Mouse (Mus musculus) limb, embryonic 14.5 days (tissue): ENCODE measurements around the gene Eif2ak3. TPM values are rescaled to one million over a fixed set of nuclear protein-coding genes. Genes with fewer than 3 reads are reported as not detected.
A peak's percentile ranks its signal among the peaks of the same experiment; 100 is the strongest.

Experiments
- ATAC-seq: fragments of 200-750 bp; cut with Nextera tagmentation; 2 replicates; pipeline ENCODE4 v1.8.0; 2017; ENCODE audit warnings: low read depth, moderate number of reproducible peaks, moderate TSS enrichment; ENCODE audit not compliant: low FRiP score
- DNase-seq: peaks from one replicate; pipeline ENCODE4 v3.0.0-alpha.2; 2015; ENCODE audit warnings: low spot score
- H3K27ac ChIP-seq: fragments of 300-500 bp; sonication (generic); replicated peaks from 2 replicates; pipeline ENCODE4 v1.5.1; 2014; ENCODE audit warnings: low read depth, mild to moderate bottlenecking, low read length, moderate library complexity, mixed read lengths
- H3K27me3 ChIP-seq: fragments of 300-500 bp; sonication (generic); 2 replicates; pipeline ENCODE4 v1.6.1; 2014; ENCODE audit warnings: low read length, mixed read lengths; ENCODE audit not compliant: control insufficient read depth, insufficient read depth
- H3K36me3 ChIP-seq: fragments of 300-500 bp; sonication (generic); 2 replicates; pipeline ENCODE4 v1.6.1; 2014; ENCODE audit warnings: mild to moderate bottlenecking, low read length, moderate library complexity, mixed read lengths; ENCODE audit not compliant: control insufficient read depth, insufficient read depth
- H3K4me1 ChIP-seq: fragments of 300-500 bp; sonication (generic); 2 replicates; pipeline ENCODE4 v1.6.1; 2014; ENCODE audit warnings: antibody characterized with exemption, low read length, mixed read lengths; ENCODE audit not compliant: control insufficient read depth, insufficient read depth
- H3K4me2 ChIP-seq: fragments of 300-500 bp; sonication (generic); replicated peaks from 2 replicates; pipeline ENCODE4 v1.6.1; 2014; ENCODE audit warnings: low read depth, mild to moderate bottlenecking, low read length, moderate library complexity; ENCODE audit not compliant: severe bottlenecking
- H3K4me3 ChIP-seq: fragments of 300-500 bp; sonication (generic); replicated peaks from 2 replicates; pipeline ENCODE4 v1.5.1; 2014; ENCODE audit warnings: low read length
- H3K9ac ChIP-seq: fragments of 300-500 bp; sonication (generic); 2 replicates; pipeline ENCODE4 v1.6.1; 2014; ENCODE audit warnings: mild to moderate bottlenecking, low read depth, low read length, moderate library complexity; ENCODE audit not compliant: severe bottlenecking
- H3K9me3 ChIP-seq: fragments of 300-500 bp; sonication (generic); 2 replicates; pipeline ENCODE4 v1.6.1; 2016; ENCODE audit warnings: low read length; ENCODE audit not compliant: control insufficient read depth
- POLR2A ChIP-seq: fragments of 200-500 bp; IDR thresholded peaks from 2 replicates; pipeline ENCODE4 v1.8.0; 2012; ENCODE audit warnings: inconsistent platforms, mild to moderate bottlenecking, moderate library complexity, borderline replicate concordance; ENCODE audit not compliant: insufficient read depth, insufficient read length; ENCODE audit errors: extremely low read depth
- WGBS: fragments of 180-500 bp; shearing (Covaris S2); extraction: QIAGEN DNeasy Blood & Tissue Kit; methylation state at CpG from one replicate; pipeline ENCODE4 v1.1.7; 2014; 5-methylcytosine and 5-hydroxymethylcytosine counted together
- polyA plus RNA-seq, 2 experiments: library from polyadenylated mRNA; depleted of rRNA in 1 of 2; stranded (reverse) in 1 of 2; unstranded in 1 of 2; fragments of >200 nt; fragmentation: Nextera tagmentation in 1 of 2; extraction: Ambion mirVana in 1 of 2; gene quantifications; 2 replicates each; pipeline versions ENCODE4 v1.2.1 to v1.2.3; 2012 to 2014

Eif2ak3 gene
- polyA plus RNA-seq (2012; rRNA removed) (21.2 and 23.6 TPM in 2 replicates), polyA plus RNA-seq (2014; fragmentation: Nextera tagmentation; extraction: Ambion mirVana) (14.0 and 14.2 TPM in 2 replicates)

DNA sequence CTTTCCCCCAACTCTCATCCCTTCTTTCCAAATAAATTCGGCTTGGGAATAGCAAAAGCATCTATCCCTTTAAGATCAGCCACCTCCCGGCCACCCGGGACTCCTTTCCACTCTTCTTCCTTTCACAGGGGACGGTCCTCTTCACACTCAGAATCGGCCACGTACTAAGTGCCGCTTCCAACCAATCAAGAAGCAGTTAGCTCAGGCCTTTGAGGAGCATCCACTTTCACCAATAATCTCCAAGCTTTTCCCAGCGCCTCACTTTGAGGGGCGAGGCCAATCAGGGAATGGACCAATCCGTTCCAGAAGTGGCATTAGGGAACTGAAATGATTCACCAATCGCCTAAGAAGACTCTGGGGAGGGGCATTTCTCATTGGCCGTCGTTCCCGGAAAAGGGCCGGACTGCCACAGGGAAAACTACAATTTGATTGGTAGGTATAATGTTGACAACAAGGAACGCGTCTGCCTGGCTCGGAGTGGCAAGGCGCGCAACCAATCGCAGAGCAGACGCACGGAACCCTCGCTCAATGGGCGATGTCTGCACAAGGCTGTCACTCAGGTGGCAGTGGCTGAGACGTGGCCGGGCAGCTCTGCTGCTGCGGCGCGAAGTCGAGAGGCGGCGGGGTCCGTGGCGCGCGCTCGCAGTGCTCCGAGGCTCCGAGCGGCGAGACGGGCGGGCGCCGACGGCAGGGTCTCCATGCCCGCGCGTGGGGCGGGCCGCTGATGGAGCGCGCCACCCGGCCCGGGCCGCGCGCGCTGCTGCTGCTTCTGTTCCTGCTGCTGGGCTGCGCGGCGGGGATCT is at the start of gene Eif2ak3:
Gene Eif2ak3, plus strand, starts transcription at position 514 of the 803 bp plus-strand sequence.
- no peaks in the 10 kb centered on the region for H3K27me3 ChIP-seq
- no peaks in the 10 kb centered on the region for H3K9me3 ChIP-seq
- peak within 1 kb of the TSS; percentile 63 for H3K4me2 ChIP-seq
- H3K27ac ChIP-seq = peak within 1 kb of the TSS; percentile 84
- no peaks in the 10 kb centered on the region for H3K36me3 ChIP-seq
- peak within 1 kb of the TSS; percentile 79 for H3K9ac ChIP-seq
- peak; percentile 58; the same call in 1 of the 2 replicates for TF ChIP-seq POLR2A
- peak; percentile 98 for ATAC-seq
- under 1% methylated on average over 57 of the region's 63 CpGs for WGBS
- peak; percentile 100 for DNase-seq
- H3K4me1 ChIP-seq = peaks cover 22% of the 10 kb centered on the region
- peak within 1 kb of the TSS; percentile 82 for H3K4me3 ChIP-seq

DNA sequence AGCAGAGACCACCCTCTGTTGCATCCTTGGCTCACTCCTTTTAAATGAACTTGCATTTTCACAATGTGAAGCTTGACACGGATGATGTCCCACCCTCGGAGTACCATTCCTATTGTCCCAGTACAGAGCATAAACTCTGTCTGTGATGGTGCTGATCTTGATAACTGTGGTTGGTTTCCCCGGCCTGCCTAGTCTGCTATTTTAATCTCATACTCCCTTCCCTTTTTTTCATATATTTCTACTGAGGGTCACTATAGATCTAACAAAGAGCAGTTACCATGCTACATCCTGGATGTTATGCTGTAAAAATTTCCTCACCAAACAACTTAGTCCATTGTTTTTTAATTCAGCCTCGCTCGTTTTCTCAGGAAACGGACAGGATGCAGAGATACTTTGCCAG is 47.4 kb upstream of the Eif2ak3 start:
- no peak overlapping the region for H3K9ac ChIP-seq
- no peak overlapping the region for H3K27ac ChIP-seq
- no peak overlapping the region for H3K4me3 ChIP-seq
- DNase-seq (no peak), ATAC-seq (no peak)
- H3K36me3 ChIP-seq = no peaks in the 10 kb centered on the region
- no peak overlapping the region for H3K4me2 ChIP-seq
- H3K4me1 ChIP-seq = peaks cover 4% of the 10 kb centered on the region; the same call in 1 of the 2 replicates
- H3K9me3 ChIP-seq = no peaks in the 10 kb centered on the region
- WGBS = 84% methylated on average over 6 of the region's 6 CpGs
- H3K27me3 ChIP-seq = no peaks in the 10 kb centered on the region
- TF ChIP-seq POLR2A = no peak

DNA sequence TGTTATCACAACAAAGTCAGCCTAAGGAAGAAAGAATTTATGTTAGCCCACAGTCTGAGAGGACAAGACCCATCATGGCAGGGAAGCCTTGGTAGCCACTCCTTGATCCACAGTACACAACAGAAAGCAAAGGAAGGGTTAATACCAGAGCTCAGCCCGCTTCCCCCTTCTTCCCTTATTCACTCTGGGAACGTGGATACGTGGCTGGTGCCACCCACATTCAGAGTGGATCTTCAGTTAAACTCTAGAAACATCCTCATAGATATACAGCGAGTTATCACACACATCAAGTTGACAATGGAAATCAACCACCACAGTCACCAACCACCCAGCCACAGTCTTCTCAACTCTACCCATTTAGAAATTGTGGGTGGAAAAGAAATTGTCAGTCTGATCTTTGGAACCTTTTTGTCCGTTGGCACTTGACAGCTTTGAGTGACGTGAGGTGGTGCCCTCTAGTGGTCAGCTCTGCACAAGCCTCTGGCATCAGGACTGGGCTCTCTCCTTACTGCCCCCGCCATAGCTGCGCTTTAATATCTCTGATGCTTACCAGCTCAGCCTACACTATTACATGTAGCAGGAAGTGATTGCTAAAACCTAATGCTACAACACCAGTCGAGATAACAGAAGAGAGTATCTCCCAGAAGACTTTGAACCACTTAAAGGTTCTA is 46.6 kb upstream of the Eif2ak3 start:
- no peak overlapping the region for H3K4me2 ChIP-seq
- H3K27ac ChIP-seq = no peak overlapping the region
- no peak overlapping the region for H3K9ac ChIP-seq
- H3K4me1 ChIP-seq = peaks cover 2% of the 10 kb centered on the region; the same call in 1 of the 2 replicates
- whole genome bisulfite sequencing = 29% methylated on average over 9 of the region's 9 CpGs
- no peaks in the 10 kb centered on the region for H3K9me3 ChIP-seq
- H3K4me3 ChIP-seq = no peak overlapping the region
- no peaks in the 10 kb centered on the region for H3K27me3 ChIP-seq
- ATAC-seq = no peak; the same call in 1 of the 2 replicates
- no peaks in the 10 kb centered on the region for H3K36me3 ChIP-seq
- no peak for DNase-seq
- TF ChIP-seq POLR2A = no peak

DNA sequence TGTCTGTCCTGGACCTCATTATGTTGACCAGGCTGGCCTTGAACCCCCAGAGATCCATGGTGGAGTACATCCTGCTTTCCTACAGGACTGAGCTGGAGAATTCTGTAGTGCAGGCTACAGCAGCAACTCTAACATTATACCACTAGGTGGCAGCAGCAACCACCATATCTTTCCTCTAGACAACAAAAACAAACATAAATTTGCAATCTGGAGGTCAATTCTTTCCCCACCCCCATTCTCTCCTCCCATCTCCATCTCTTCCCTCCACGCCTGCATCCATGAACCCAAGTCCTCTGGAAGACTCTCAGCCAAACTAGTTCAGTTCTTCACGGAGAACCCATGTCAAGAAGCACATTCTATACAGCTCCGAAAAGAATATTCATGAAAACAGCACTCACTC is 39.7 kb upstream of the Eif2ak3 start:
- WGBS = 28% methylated on average over 3 of the region's 3 CpGs

DNA sequence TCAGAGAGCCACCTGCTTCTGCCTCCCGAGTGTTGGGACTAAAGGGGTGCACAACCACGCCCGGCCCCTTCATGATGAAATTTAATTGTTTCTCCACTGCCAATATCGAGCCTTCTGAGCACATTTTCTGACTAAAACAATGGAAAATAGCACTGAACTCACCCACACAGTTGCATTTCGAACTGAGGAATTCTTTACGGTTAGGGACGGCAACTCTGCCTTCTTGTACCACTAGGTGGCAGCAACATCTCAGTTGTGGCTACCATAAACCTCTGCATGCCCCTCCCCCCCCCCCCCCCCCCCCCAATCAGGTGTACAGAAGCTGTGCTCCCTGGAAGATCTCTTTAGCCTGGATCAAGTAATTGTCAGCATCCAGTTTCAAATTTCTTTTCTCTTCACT is 39.0 kb upstream of the Eif2ak3 start:
- 14% methylated on average over 7 of the region's 7 CpGs for WGBS
- Histone ChIP-seq H3K9me3 (no peaks in the 10 kb centered on the region), H3K27me3 (no peaks in the 10 kb centered on the region), H3K9ac (no peak overlapping the region; the same call in 1 of the 2 replicates), H3K4me1 (no peaks in the 10 kb centered on the region), H3K27ac (no peak overlapping the region), H3K36me3 (no peaks in the 10 kb centered on the region), H3K4me3 (no peak overlapping the region), H3K4me2 (peak overlapping the region; percentile 33)
- TF ChIP-seq POLR2A = no peak
- DNase-seq (peak; percentile 78), ATAC-seq (0 out of 2 replicates have a peak, but pooled peaks have one; percentile 44)

More for the DNA sequence above, 39.7 kb upstream of the Eif2ak3 start:
- Histone ChIP-seq H3K4me3 (no peak overlapping the region), H3K27me3 (no peaks in the 10 kb centered on the region), H3K9ac (no peak overlapping the region), H3K4me1 (no peaks in the 10 kb centered on the region), H3K9me3 (no peaks in the 10 kb centered on the region), H3K36me3 (no peaks in the 10 kb centered on the region), H3K4me2 (peak overlapping the region; percentile 33; the same call in 1 of the 2 replicates), H3K27ac (no peak overlapping the region)
- ATAC-seq (no peak; the same call in 1 of the 2 replicates), DNase-seq (peak; percentile 82)
- no peak for TF ChIP-seq POLR2A
